Mouse (Mus musculus) neutrophil, adult 5-6 weeks (primary cell): ENCODE data around the gene Chrna9. TPM values are rescaled to one million over a fixed set of nuclear protein-coding genes. Genes with fewer than 3 reads are reported as not detected.

Experiments used
- ATAC-seq: fragments of 151-379, 151-347 bp; 2 replicates; pipeline ENCODE4 v1.8.0; 2017; ENCODE audit warnings: mild to moderate bottlenecking, moderate TSS enrichment; ENCODE audit not compliant: insufficient number of reproducible peaks, poor library complexity, low FRiP score, severe bottlenecking; ENCODE audit errors: extremely low read depth
- total RNA-seq: library from RNA; stranded (forward); fragments of 200-1000 nt; gene quantifications from 2 replicates; pipeline ENCODE4 v1.2.3, GENCODE M21; 2017

Chrna9 gene
- total RNA-seq, 1 experiment from 2014 or later = not detected

DNA sequence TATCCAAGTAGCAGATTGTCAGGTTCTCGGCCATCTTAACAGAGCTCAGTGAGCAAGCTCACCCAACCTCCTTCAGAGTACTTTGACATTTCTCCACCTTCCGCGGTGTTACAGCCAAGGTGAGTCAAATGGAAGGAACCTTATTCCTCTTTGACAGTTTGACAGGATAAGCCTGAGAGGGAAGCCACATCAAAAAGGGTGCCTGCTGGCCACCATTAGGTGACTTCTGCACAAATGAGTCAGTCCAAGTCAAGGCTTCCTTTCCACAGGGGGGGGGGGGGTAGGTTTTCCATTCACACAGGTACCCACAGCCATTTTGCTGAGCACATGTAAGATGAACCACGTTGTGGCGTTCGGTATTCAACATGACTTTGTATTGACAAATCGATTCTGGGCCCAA is 20.4 kb upstream of the Chrna9 start:
- ATAC-seq = no peak

DNA sequence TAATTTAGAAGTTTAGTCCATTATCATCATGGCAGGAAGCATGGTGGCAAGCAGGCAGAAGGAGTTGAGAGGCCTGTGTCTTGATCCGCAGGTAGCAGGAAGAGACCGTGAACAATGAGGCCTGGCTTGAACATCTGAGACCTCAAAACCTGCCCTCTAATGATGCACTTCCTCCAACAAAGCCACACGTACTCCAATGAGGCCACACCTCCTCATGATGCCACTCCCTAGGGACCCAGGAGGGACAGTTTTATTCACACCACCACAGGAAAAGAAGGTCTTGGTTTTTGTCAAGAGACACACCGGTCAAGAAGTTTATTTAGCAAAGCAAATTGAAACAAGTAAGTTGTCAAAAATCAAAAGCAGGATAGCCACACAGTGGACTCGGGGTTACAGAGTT is 17.8 kb upstream of the Chrna9 start:
- ATAC-seq = no peak

DNA sequence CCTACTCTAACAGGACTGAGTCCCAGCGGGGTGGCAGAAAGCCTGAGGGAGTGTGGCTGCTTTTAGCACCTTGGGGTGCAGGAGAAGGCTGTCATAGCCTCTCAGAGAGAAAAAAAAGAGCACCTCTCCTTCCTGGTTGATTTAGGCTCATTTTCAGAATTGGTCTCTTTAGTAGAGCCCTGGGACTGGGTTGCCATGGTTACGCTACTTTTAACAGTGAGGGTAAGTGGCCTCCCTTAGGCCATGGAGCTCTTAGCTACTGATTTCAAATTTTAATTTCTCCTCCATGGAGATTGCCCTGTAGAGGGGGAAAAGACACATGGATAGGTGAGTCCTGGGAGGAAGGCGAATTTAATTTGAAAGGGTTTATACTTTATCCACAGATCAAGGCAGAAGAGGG is 16.1 kb upstream of the Chrna9 start:
- no peak for ATAC-seq

DNA sequence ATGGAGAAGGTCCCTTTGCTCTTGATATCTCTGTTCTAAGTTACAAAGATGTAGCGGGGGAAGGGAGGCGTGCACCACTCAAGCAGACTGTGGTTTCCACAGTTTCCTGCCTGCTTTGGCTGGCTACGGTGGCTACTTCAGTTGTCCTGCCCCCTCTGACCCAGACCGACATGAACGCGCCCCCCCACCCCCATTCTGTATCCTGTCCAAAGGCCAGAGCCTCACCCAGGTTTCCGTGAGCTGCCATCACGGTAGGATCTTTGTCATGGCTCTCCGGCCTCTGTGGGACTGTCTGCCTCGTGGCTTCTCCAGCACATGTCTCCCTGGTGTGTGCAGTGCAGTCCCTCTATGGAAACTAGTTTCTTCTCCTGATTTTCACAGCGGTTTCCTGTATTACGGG is 15.4 kb upstream of the Chrna9 start:
- peak; percentile 89 for ATAC-seq

DNA sequence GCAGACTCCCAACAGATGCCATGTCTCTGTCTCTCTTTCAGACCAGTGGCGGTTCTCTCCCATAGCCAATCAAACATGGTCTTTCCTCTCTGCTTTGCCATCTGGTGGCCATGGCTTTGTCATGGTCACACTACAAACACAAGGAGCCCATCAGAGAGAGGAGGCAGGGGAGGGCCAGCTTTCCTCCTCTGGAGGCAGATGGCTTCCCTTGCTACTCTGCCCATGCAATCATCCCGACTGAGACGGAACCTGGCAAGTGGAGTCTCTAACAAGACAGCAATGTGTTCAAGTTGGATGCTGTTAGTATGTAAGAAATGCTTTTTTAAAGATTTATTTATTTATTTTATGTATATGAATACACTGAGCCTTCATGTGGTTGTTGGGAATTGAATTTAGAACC is 14.8 kb upstream of the Chrna9 start:
- ATAC-seq = no peak

DNA sequence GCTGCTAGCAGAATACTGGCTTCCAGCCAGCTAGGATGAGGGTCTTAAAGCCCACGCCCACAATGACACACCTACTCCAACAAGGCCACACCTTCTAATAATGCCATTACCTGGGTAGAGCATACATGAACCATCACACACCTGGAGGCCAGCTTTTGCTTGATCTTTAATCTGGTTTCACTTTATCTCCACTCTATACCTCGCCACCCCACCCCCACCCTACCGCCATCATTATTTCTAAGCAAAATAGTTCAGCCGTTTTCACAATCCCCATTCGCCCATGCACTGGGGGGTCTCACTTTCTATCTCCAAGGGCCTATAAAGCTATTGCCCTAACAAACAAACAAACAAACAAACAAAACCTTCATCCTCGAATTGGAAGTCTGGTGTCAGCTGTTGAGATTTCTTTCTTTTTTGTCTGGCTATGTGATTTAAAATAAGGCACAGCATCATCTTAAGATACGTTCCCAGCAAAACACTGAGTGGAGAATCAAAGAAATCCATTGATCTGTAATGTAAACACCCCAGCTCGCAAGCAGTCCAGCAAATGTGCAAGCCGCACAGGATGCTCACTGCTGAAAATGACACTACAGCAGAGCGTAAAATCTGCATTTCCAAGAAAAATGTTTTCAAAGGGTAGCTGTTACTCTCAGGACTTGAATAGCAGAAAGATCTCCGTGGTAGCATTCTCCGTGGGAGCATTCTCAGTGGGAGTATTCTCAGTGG is 13.9 kb upstream of the Chrna9 start:
- ATAC-seq = no peak

DNA sequence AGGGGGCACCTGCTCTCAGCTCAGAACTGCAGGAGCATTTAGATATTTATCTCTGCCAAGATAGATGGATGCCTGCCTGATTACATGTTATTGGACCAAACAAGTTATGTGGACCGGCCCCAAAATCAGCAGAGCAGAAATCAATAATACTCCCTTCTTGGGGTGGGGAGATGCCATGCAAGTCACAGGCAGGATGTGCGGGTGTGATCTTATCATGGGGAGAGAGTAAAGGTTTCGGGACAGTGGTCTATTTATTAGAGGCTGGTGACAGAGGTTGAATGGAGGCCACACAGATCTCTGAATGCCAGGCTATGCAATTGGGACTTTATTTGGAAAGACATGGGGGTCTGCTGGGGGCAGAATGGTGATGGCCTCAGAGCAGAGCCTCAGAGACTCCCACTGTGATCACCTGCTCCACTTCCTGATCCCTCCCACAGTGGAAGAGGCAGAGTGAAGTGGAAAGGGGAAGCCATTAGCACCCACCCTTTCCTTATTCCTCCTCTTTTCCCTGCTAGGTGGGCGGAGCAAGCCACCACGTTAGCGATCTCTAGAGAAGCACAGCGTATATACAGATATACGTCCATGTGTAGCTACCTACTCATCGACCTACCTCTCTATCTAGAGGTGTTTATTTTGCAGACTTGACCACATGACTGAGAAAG is 13.1 kb upstream of the Chrna9 start:
- ATAC-seq = no peak

DNA sequence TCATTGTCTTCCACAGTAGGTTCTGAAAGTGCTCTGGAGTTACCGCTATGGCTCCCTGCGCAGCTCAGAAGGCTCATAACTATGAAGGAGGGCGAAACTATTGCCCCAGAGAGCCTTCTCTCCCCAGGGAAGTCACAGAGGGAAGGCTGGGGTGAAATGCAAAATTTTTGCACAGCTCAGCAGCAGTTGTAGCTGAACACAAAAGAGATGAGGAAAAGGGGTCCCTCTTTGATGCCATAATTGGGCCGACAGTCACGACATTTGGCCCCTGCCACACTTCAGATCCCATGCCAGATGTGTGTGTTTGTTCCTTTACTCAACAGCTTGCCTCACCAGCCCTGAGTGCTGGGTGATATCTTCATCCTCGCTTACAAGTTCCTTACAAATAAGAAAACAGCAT is 8.1 kb upstream of the Chrna9 start:
- no peak for ATAC-seq

DNA sequence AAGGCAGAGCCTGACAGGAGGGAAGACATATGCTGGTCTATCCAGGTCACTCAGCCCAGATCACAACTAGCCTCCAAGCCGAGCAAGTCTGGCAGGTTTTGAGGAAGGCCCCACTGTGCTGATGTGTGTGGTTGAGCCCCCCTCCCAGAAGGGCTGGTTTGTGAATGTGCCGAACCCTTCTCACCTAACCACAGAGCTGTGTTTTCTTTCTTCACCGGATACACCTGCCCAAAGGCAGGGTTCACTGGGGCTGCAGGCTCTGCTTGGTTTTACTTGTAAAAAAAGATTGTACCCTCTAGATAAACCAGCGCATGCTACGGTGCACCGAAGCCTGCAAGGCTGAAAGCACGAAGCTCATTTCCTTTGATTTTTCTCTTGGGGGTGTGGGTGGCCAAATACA is 5.6 kb upstream of the Chrna9 start:
- ATAC-seq = peak; percentile 90

DNA sequence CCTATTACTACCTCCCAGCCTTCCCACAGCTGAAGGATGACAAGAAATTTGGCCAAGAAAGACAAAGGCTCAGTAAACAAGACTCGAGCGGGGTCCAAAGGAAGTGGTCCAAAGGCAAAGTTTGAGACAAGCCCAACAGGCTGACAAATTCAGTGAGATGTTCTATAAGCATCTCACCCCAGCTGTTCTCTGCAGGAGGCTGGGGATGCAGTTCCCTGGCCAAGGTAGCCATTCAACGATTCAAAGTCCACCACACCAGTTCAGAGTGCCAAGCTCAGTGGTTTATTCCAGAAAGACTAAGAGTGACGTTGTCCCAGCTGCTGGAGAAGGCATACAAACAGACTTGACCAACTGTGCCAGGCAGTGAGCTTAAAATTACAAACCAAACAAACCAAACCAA is 4.5 kb upstream of the Chrna9 start:
- no peak for ATAC-seq

DNA sequence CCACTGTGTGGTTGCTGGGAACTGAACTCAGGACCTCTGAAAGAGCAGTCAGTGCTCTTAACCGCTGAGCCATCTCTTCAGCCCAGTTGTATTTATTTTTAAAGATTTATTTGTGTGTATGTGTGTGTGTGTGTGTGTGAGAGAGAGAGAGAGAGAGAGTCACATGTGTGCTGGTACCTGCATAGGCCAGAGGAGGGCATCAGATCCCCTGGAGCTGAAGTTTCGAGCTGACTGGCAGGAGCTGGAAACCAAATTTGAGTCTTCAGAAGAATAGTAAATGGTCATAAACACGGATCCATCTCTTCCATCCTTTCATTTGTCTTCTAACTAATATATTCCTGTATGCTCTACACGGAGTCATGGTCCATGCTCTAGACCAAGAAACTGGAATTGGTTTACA is 1.5 kb upstream of the Chrna9 start:
- ATAC-seq = no peak

DNA sequence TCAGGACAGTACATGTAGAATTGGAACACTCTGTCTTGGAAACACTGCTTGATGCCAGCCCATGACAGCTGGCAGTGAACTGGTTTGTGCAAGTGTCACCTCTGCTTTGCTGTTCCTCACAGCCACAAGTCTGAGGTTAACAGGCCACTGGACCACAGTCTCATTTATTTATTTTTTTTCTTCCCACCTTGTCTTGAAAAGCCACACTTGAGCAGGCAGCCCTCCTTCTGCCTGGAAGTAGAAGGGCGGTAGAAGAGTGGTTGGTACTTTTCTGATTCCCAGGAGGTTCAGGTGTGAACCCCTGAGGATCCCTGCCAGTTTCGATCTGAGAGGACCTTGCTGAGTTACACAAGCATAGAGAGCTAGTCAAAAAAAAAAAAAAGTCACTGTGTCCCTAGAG is 957 bp upstream of the Chrna9 start:
- ATAC-seq = no peak

DNA sequence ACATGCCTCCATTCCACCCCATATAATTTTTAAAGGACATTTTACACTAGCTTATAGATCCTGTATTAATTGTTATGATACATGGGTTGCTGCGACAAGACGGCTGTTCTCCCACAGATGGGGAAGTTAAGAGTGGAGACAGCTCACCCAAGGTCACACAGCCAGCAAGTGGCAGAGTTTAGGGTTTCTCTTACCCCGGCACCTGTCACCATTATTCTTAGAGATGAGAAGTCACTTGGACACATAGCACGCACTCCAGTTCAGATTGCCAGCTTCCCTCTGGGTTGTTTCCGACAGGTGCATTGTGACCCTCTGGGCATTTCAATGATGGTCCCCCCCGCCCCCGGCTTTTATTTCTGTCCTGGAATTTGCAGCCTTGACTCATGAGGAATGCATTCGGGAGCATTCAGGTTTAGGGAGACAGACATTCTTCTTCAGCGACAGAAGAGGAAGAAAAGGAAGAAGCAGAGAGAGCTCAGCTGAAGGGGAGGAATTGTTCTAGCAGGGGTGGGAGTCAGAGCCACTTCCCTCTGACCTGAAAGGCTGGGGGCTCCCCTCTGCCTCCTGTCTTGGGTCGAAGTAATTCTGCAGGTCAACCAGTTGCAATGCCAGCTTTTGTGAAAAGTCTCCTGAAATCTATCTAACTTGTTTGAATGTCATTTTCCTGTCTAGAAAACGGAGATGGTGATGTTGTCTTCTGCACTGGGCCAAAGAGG is 2.4 kb downstream of the Chrna9 start:
- ATAC-seq = no peak

DNA sequence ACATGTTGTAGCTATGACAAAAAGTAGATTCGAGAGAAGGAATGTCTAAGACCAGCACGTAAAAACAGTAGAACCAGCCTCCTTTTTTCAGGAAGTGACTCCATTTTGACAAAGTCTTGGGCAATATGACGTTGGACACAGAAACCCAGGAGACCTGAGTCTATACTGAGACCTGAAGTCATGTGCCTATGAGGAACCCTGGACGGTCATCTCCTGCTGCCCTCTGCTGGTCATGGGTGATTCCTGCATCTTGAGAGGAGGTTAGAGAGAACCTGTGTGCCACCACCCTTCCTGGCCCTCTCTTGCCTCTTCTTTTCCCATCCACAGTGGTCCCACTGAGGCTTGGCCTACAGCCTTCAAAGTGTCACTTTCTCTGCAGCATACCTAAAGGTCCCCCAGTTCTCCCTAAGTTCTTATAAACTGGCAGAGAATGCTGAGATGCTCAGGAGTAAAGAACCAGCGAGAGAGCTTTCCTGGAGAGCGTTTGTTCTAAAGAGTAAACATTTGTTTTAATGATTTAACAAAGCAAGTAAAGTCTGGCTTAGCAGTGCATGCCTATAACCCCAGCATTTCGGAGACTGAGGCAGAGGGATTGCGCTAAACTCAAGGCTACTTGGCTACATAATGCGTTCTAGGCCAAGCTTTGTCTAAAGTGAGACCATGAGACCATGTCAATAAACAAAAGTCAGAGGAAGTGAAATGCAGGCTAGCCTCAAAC is 3.4 kb downstream of the Chrna9 start:
- peak; percentile 94 for ATAC-seq

DNA sequence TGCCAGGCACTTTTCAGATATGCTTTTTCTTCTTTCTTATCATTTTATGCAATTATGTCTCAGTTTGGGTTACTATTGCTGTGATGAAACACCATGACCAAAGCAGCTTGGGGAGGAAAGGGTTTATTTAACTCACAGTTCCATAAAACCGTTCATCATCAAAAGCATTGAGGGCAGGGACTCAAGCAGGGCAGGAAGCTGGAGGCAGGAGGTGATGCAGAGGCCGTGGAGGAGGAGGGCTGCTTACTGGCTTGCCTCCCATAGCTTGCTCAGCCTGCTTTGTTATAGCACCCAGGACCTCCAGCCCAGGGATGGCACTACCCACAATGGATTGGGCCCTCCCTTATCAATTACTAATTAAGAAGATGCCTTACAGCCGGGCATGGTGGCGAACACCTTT is 6.4 kb downstream of the Chrna9 start:
- ATAC-seq = no peak

DNA sequence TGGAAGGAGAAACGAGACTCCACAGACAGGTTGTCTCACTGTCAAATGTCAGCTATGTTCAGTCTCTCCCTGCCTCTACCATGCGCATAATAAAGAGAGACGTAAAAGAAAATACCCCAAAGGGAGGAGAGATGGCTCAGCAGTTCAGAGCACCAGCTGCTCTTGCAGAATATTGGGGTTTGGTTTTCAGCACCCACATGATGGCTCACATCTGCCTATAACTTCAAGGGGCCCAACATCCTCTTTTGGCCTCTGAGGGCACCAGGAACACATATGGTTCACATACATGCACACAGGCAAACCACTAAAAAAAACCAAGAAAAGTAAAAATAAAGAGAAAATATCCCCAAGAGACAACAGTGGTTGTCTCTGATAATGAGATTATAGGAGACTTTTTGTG is 15.1 kb downstream of the Chrna9 start:
- no peak for ATAC-seq

DNA sequence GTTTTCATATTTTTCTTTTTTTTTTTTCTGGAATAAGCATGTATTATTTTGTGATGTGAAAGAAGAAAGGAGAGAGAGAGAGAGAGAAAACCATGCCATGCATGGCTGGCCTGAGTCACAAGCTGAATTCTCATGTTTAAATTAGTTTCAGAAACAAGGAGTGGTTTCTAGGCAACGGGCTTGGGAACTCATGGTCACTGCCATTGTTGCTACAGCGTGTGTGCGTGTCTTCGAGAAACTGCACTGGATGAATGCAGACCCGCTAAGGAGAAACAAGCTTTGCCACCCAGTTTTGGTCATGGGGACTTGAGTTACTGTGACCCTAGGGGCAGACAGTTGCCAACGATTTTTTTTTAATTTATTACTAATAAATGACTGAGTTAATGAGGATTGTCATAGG is 15.5 kb downstream of the Chrna9 start:
- no peak for ATAC-seq

DNA sequence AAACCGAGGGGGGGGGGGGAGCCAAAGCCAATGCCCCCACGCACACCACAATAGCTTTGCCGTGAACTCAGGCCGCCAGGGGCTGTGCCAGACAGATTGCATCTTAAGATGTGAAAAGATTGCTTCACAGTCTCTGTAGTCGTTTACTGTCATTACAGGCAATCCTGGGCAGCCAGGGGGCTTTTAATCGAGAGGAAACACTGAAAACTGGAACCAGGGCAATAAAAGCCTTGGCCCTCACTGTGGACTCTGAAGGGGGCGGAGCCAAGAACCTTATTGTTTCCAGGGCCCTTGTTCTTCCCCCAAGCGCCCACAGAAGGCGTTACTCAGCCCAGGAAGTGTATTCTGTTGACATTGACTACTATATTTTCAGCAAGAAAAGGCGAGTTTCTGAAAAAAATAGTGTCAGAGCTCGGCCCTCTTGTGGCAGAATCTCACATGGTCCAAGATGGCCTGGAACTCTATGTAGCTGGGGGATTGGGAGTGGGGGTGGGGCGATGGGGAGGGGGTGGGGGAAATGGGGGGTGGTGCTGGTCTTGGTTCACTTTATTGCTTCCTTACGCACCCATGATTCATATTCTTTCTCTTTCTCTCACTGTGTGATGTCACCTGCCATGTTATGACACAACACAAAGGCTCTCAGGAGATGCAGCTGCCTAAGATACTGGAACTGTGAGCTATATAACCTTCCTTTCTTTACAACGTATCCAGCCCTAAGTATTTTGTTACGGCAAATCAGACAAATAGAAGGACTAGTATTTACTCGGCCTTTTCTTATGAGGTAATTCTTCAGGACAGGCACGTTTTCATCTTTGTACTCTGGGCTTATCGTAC is 16.2 kb downstream of the Chrna9 start:
- ATAC-seq = peak; percentile 40; the same call in 1 of the 2 replicates

DNA sequence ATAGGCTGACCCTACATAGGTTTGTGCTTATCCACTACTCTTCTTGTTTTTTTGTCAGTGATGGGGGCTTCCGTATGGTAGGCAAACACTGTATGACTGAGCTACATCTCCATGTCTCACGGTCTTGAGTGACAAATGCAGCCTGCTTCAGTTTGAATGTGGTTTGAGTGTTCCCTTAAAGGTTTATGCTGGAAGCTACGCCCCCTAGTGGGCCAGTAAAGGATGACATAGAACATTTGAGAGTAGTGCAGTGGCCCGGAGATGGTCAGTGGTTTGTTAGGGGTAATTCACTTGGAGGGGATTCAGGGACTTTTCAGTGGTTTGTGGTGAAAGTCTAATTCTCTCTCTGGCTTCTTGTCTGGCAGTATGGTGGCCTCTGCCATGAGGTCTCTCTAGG is 16.8 kb downstream of the Chrna9 start:
- no peak for ATAC-seq
